Mouse (Mus musculus) heart, adult 18-20 months (tissue): ENCODE data around the gene Blnk. TPM values are rescaled to one million over a fixed set of nuclear protein-coding genes. Genes with fewer than 3 reads are reported as not detected.

Source experiments
- DNase-seq, 2 experiments: peaks; one replicate each; pipeline ENCODE4 v3.0.0; 2021 to 2022; ENCODE audit warnings: mixed read lengths in 1 of 2
- long read RNA-seq, 2 experiments: library from polyadenylated mRNA; stranded (forward); transcript quantifications; one replicate each; pipeline ENCODE4 v2.0.0; 2021
- total RNA-seq, 2 experiments: library from RNA; stranded (reverse); gene quantifications; 2 replicates each; pipeline ENCODE4 v1.2.3; 2021

The Blnk gene
- total RNA-seq = 1 to 10 TPM; 2.1 to 2.5 TPM
- long read RNA-seq, experiment 1, partial matches to known transcripts = 0 of 2 reads
- long read RNA-seq, experiment 1, other reads (novel, unspliced or antisense) = 0 of 2 reads
- long read RNA-seq, experiment 2, partial matches to known transcripts = 0 of 2 reads
- long read RNA-seq, experiment 2, other reads (novel, unspliced or antisense) = 0 of 2 reads

- peak; percentile 75 to 89 for DNase-seq
These were observed at the start of gene Blnk for GRCm38 (mm10) chr19:40994057-40994585. Gene Blnk, minus strand, starts transcription at chr19:40994535.

- no peak for DNase-seq
These were observed 44.8 kb upstream of the Blnk start for GRCm38 (mm10) chr19:41039110-41039509.

GRCm38 (mm10) chr19:41035809-41036551 lies 41.6 kb upstream of the Blnk start:
- no peak for DNase-seq

- DNase-seq = no peak
These were observed 37.5 kb upstream of the Blnk start for GRCm38 (mm10) chr19:41031869-41032268.

GRCm38 (mm10) chr19:41031009-41031408 lies 36.7 kb upstream of the Blnk start:
- no peak for DNase-seq

GRCm38 (mm10) chr19:41030161-41030560 lies 35.8 kb upstream of the Blnk start:
- DNase-seq = no peak

GRCm38 (mm10) chr19:41029219-41029618 lies 34.9 kb upstream of the Blnk start, which contains the start of gene Dntt:
Gene Dntt, plus strand, starts transcription at chr19:41029275.
- no peak for DNase-seq

- no peak for DNase-seq
These were observed 33.3 kb upstream of the Blnk start for GRCm38 (mm10) chr19:41027601-41028000.

- DNase-seq = no peak
These were observed 32.7 kb upstream of the Blnk start for GRCm38 (mm10) chr19:41027024-41027423.

- DNase-seq = no peak
These were observed 32.2 kb upstream of the Blnk start for GRCm38 (mm10) chr19:41026551-41026950.

GRCm38 (mm10) chr19:41022244-41022643 lies 27.9 kb upstream of the Blnk start:
- no peak for DNase-seq

GRCm38 (mm10) chr19:41020537-41020936 lies 26.2 kb upstream of the Blnk start:
- DNase-seq = no peak

- no peak for DNase-seq
These were observed 24.9 kb upstream of the Blnk start for GRCm38 (mm10) chr19:41019164-41019675.

- peak; percentile 66 to 76 for DNase-seq
These were observed 21.8 kb upstream of the Blnk start for GRCm38 (mm10) chr19:41015951-41016716.

- DNase-seq = no peak
These were observed 19.7 kb upstream of the Blnk start for GRCm38 (mm10) chr19:41014003-41014402.

- DNase-seq = no peak
These were observed 19.3 kb upstream of the Blnk start for GRCm38 (mm10) chr19:41013591-41013990.

- no peak for DNase-seq
These were observed 17.3 kb upstream of the Blnk start for GRCm38 (mm10) chr19:41011676-41012075.

GRCm38 (mm10) chr19:41008674-41009395 lies 14.5 kb upstream of the Blnk start:
- DNase-seq = no peak

- DNase-seq = no peak
These were observed 13.4 kb upstream of the Blnk start for GRCm38 (mm10) chr19:41007733-41008132.

- DNase-seq = peak; percentile 68 to 84
These were observed 13.0 kb upstream of the Blnk start for GRCm38 (mm10) chr19:41007326-41007725.

GRCm38 (mm10) chr19:41006621-41007020 lies 12.3 kb upstream of the Blnk start:
- no peak for DNase-seq
